16 mouse cellular contexts compared by ENCODE assay signal in genomic region chr19:26834564-26834963, GRCm38 (mm10). TPM values are rescaled to one million over a fixed set of nuclear protein-coding genes. Genes with fewer than 3 reads are reported as not detected.
A peak's percentile ranks its signal among the peaks of the same experiment; 100 is the strongest.
DNase-seq lines count a peak whose midpoint lies in the region; ATAC-seq and TF ChIP-seq lines count a peak whose summit lies in the region.
"Had no signal": no experiment of that assay in that cellular context is flagged by ENCODE, and none has a peak within 500 bp of the region (broad histone marks: within the 10 kb centered on the region; RNA-seq: fewer than 3 reads in every experiment).

No protein-coding gene starts in this region.

- peak; percentile 70 for TF ChIP-seq CTCF in layer of hippocampus, adult 2 months (conservative IDR thresholded peaks at IDR 0.05)
- TF ChIP-seq CTCF in MEL (IDR thresholded peaks at IDR 0.05 in 2 of 3, conservative IDR thresholded peaks at IDR 0.05 in 1 of 3; ENCODE audit: control insufficient read depth in 1 of 3, insufficient read depth in 1 of 3, low read depth in 2 of 3, low read length in 3 of 3, poor library complexity in 1 of 3, severe bottlenecking in 1 of 3), result peak in 1 of 3 experiments; percentile 23; a peak in 1 of 6 replicates
- TF ChIP-seq CTCF in cortical plate, adult 2 months (IDR thresholded peaks at IDR 0.05; ENCODE audit: extremely low read depth, insufficient read depth, low read length), result peak; percentile 52; the same call in 1 of the 2 replicates

- H3K36me3 ChIP-seq in MEL (ENCODE audit: control insufficient read depth in 1 of 2, insufficient read depth in 2 of 2, low read length in 2 of 2), result no peaks in the 10 kb centered on the region
- no peaks in the 10 kb centered on the region for H3K36me3 ChIP-seq in hindbrain, embryonic 10.5 days
- H3K36me3 ChIP-seq: heart, embryonic 13.5 days; hindbrain, embryonic 15.5 days; lung, embryonic 15.5 days; midbrain, embryonic 15.5 days; neural tube, embryonic 15.5 days had no signal

- no peaks in the 10 kb centered on the region for H3K27me3 ChIP-seq in MEL (ENCODE audit: control insufficient read depth in 1 of 2, insufficient read depth in 2 of 2, low read length in 2 of 2)
- no peaks in the 10 kb centered on the region for H3K27me3 ChIP-seq in hindbrain, embryonic 10.5 days (ENCODE audit: insufficient read depth, poor library complexity, severe bottlenecking)
- H3K27me3 ChIP-seq: heart, embryonic 13.5 days; hindbrain, embryonic 15.5 days; lung, embryonic 15.5 days; midbrain, embryonic 15.5 days; neural tube, embryonic 15.5 days had no signal

- H3K9ac ChIP-seq in MEL (ENCODE audit: control insufficient read depth, low read depth, low read length, poor library complexity, severe bottlenecking), result no peak overlapping the region
- H3K9ac ChIP-seq: heart, embryonic 13.5 days; hindbrain, embryonic 15.5 days; lung, embryonic 15.5 days; midbrain, embryonic 15.5 days; neural tube, embryonic 15.5 days had no signal

- TF ChIP-seq POLR2A in MEL (IDR thresholded peaks at IDR 0.05; ENCODE audit: control insufficient read depth in 1 of 2, insufficient read depth in 1 of 2, low read depth in 1 of 2, low read length in 2 of 2, poor library complexity in 1 of 2), result no peak
- TF ChIP-seq POLR2A in cortical plate, adult 2 months (IDR thresholded peaks at IDR 0.05; ENCODE audit: extremely low read depth, insufficient read depth, low read length), result no peak

- H3K79me2 ChIP-seq in MEL (ENCODE audit: control insufficient read depth, insufficient read depth, low read length, poor library complexity), result no peaks in the 10 kb centered on the region

- TF ChIP-seq EP300 in MEL (IDR thresholded peaks at IDR 0.05; ENCODE audit: low read depth in 1 of 2, low read length in 2 of 2), result no peak

- H3K9me3 ChIP-seq in MEL (replicated peaks; ENCODE audit: insufficient read depth, low read length), result no peaks in the 10 kb centered on the region
- 0 out of 2 replicates have a peak, but pooled peaks cover 3% of the 10 kb centered on the region for H3K9me3 ChIP-seq in hindbrain, embryonic 10.5 days
- H3K9me3 ChIP-seq: heart, embryonic 13.5 days; hindbrain, embryonic 15.5 days; lung, embryonic 15.5 days; midbrain, embryonic 15.5 days; neural tube, embryonic 15.5 days had no signal

- TF ChIP-seq RAD21 in MEL (IDR thresholded peaks at IDR 0.05; ENCODE audit: low read depth, low read length), result peak; percentile 25

- H3K4me3 ChIP-seq in layer of hippocampus, adult 2 months, result no peak overlapping the region
- H3K4me3 ChIP-seq in MEL (ENCODE audit: control insufficient read depth in 1 of 2, insufficient read depth in 1 of 2, low read depth in 2 of 2, low read length in 2 of 2), result no peak overlapping the region
- no peak overlapping the region for H3K4me3 ChIP-seq in cortical plate, adult 2 months (ENCODE audit: insufficient read depth, low read length)
- no peak overlapping the region for H3K4me3 ChIP-seq in hindbrain, embryonic 10.5 days
- H3K4me3 ChIP-seq: heart, embryonic 13.5 days; hindbrain, embryonic 15.5 days; lung, embryonic 15.5 days; midbrain, embryonic 15.5 days; neural tube, embryonic 15.5 days had no signal

- peak; percentile 88 for ATAC-seq in frontal cortex, adult (ENCODE audit: low TSS enrichment)
- ATAC-seq: midbrain, embryonic 15.5 days had no signal

- H3K4me1 ChIP-seq in MEL (ENCODE audit: control insufficient read depth in 1 of 2, insufficient read depth in 2 of 2, low read length in 2 of 2), result no peaks in the 10 kb centered on the region
- no peaks in the 10 kb centered on the region for H3K4me1 ChIP-seq in cortical plate, adult 2 months (ENCODE audit: control insufficient read depth, insufficient read depth, low read length)
- H3K4me1 ChIP-seq in hindbrain, embryonic 10.5 days (replicated peaks), result no peaks in the 10 kb centered on the region
- H3K4me1 ChIP-seq: heart, embryonic 13.5 days; hindbrain, embryonic 15.5 days; lung, embryonic 15.5 days; midbrain, embryonic 15.5 days; neural tube, embryonic 15.5 days had no signal

- no peak for DNase-seq in frontal cortex, postnatal 14 days (ENCODE audit: low spot score in 2 of 2)
- no peak for DNase-seq in layer of hippocampus, adult 2 months (ENCODE audit: low spot score in 2 of 2)
- DNase-seq in layer of hippocampus, adult 8-10 months (ENCODE audit: low spot score in 2 of 2), result no peak
- no peak for DNase-seq in MEL (ENCODE audit: low read depth, low spot score)
- DNase-seq in right cerebral cortex, postnatal 4 days, result no peak
- DNase-seq in hindbrain, embryonic 10.5 days (ENCODE audit: low spot score), result no peak
- DNase-seq: thymus, postnatal 25 days had no signal

- no peak overlapping the region for H3K27ac ChIP-seq in layer of hippocampus, adult 2 months
- no peak overlapping the region for H3K27ac ChIP-seq in MEL (ENCODE audit: control insufficient read depth, low read depth, low read length)
- no peak overlapping the region for H3K27ac ChIP-seq in cortical plate, adult 2 months (ENCODE audit: insufficient read depth, low read length)
- H3K27ac ChIP-seq in hindbrain, embryonic 10.5 days, result no peak overlapping the region
- H3K27ac ChIP-seq: heart, embryonic 13.5 days; hindbrain, embryonic 15.5 days; lung, embryonic 15.5 days; neural tube, embryonic 15.5 days had no signal

TF ChIP-seq in MEL, 35 proteins besides CTCF, POLR2A, EP300 and RAD21:
- no peak for TF ChIP-seq MXI1 (IDR thresholded peaks at IDR 0.05; ENCODE audit: low read depth, low read length)
- no peak for TF ChIP-seq BHLHE40 (IDR thresholded peaks at IDR 0.05; ENCODE audit: borderline replicate concordance, low read depth, low read length)
- TF ChIP-seq MEF2A (IDR thresholded peaks at IDR 0.05; ENCODE audit: extremely low read depth, insufficient replicate concordance, low read depth, low read length, poor library complexity, severe bottlenecking), result no peak
- TF ChIP-seq KAT2A (conservative IDR thresholded peaks at IDR 0.05; ENCODE audit: low read depth, low read length), result no peak
- TF ChIP-seq MYC (IDR thresholded peaks at IDR 0.05; ENCODE audit: low read depth, low read length), result no peak
- TF ChIP-seq SMC3 (IDR thresholded peaks at IDR 0.05; ENCODE audit: low read depth, low read length), result no peak
- no peak for TF ChIP-seq POLR2AphosphoS5 (IDR thresholded peaks at IDR 0.05; ENCODE audit: borderline replicate concordance, low read depth, low read length)
TF ChIP-seq in MEL: peak in this region for 0.

RNA-seq across cellular contexts. Expression of gene Gm815, which starts 51.1 kb away (rescaled TPM):
- total RNA-seq in layer of hippocampus, adult 2 months (2021), result not detected
- total RNA-seq in layer of hippocampus, adult 8-10 months (2022), result not detected
- not detected in 2 replicates for total RNA-seq in MEL (2012; rRNA removed)
- polyA plus RNA-seq in MEL (2012; ENCODE audit: insufficient read depth in 1 of 2, insufficient read length in 2 of 2, low read depth in 1 of 2, low replicate concordance in 2 of 2, missing spikeins in 1 of 2), result not detected
- polyA plus RNA-seq in cortical plate, adult 2 months (2012; rRNA removed), result not detected in 2 replicates
- not detected in 2 replicates for polyA plus RNA-seq in hindbrain, embryonic 10.5 days (2016; fragmentation: Nextera tagmentation; extraction: Ambion mirVana)
- total RNA-seq: layer of hippocampus, adult 18-20 months; left cerebral cortex, postnatal 36 days had no signal
- polyA plus RNA-seq: heart, embryonic 13.5 days; hindbrain, embryonic 15.5 days; lung, embryonic 15.5 days; midbrain, embryonic 15.5 days; neural tube, embryonic 15.5 days had no signal
